Mouse (Mus musculus) layer of hippocampus, adult 2 months (tissue): ENCODE results near the gene Ppp1r2. TPM values are rescaled to one million over a fixed set of nuclear protein-coding genes. Genes with fewer than 3 reads are reported as not detected.
"Not testable (repeated sequence)": the region's sequence is repeated elsewhere in the genome, so short reads cannot be mapped to it uniquely, and the experiment has no call there.

Experiments used
- DNase-seq, 2 experiments: peaks; one replicate each; pipeline ENCODE4 v3.0.0; 2022; ENCODE audit warnings: low spot score in 2 of 2
- H3K27ac ChIP-seq: fragments of 200-600 bp; 2 replicates; pipeline ENCODE4 v1.8.1; 2022
- H3K4me3 ChIP-seq: fragments of 200-600 bp; 2 replicates; pipeline ENCODE4 v1.8.1; 2022; ENCODE audit warnings: mild to moderate bottlenecking
- CTCF ChIP-seq: fragments of 200-600 bp; conservative IDR thresholded peaks from 2 replicates; pipeline ENCODE4 v1.8.1; 2022; ENCODE audit warnings: antibody characterized with exemption, mild to moderate bottlenecking, moderate library complexity
- long read RNA-seq, 2 experiments: library from polyadenylated mRNA; stranded (forward); transcript quantifications; one replicate each; pipeline ENCODE4 v2.0.0; 2021; ENCODE audit warnings: borderline mapping rate in 2 of 2
- total RNA-seq, 2 experiments: library from RNA; stranded (reverse); gene quantifications; 2 replicates each; pipeline ENCODE4 v1.2.3; 2021

Ppp1r2 gene
- 10 to 100 TPM; 93.3 to 98.1 TPM for total RNA-seq
- long read RNA-seq, experiment 1, full-length matches to known transcripts = 133 of 142 reads
- long read RNA-seq, experiment 1, partial matches to known transcripts = 4 of 142 reads
- long read RNA-seq, experiment 1, other reads (novel, unspliced or antisense) = 5 of 142 reads
- long read RNA-seq, experiment 2, full-length matches to known transcripts = 233 of 248 reads
- long read RNA-seq, experiment 2, partial matches to known transcripts = 0 of 248 reads
- long read RNA-seq, experiment 2, other reads (novel, unspliced or antisense) = 15 of 248 reads

GRCm38 (mm10) chr16:31274674-31275460 is at the start of gene Ppp1r2:
Gene Ppp1r2 (minus strand): TSS chr16:31275277.
- peak; percentile 78 to 90 for DNase-seq
- TF ChIP-seq CTCF = peak; percentile 66
- H3K27ac ChIP-seq = peak within 1 kb of the TSS; percentile 92
- peak within 1 kb of the TSS; percentile 81 for H3K4me3 ChIP-seq

GRCm38 (mm10) chr16:31321501-31321900 is 46.4 kb upstream of the Ppp1r2 start:
- Histone ChIP-seq H3K4me3 (no peak overlapping the region), H3K27ac (no peak overlapping the region)
- no peak for TF ChIP-seq CTCF
- DNase-seq = no peak

- no peak for TF ChIP-seq CTCF
- Histone ChIP-seq H3K27ac (no peak overlapping the region), H3K4me3 (no peak overlapping the region)
- DNase-seq = no peak
Observed at GRCm38 (mm10) chr16:31320954-31321353, 45.9 kb upstream of the Ppp1r2 start.

GRCm38 (mm10) chr16:31319723-31320122 is 44.6 kb upstream of the Ppp1r2 start:
- H3K27ac ChIP-seq, DNase-seq, H3K4me3 ChIP-seq: not testable (repeated sequence)
- peak; percentile 63 for TF ChIP-seq CTCF

- no peak overlapping the region for H3K27ac ChIP-seq
- no peak for TF ChIP-seq CTCF
- no peak overlapping the region for H3K4me3 ChIP-seq
- DNase-seq = no peak
Observed at GRCm38 (mm10) chr16:31319316-31319715, 44.2 kb upstream of the Ppp1r2 start.

- Histone ChIP-seq H3K27ac (no peak overlapping the region), H3K4me3 (no peak overlapping the region)
- no peak for DNase-seq
- no peak for TF ChIP-seq CTCF
Observed at GRCm38 (mm10) chr16:31318418-31318817, 43.3 kb upstream of the Ppp1r2 start.

- peak overlapping the region; percentile 82 for H3K27ac ChIP-seq
- 0 out of 2 replicates have a peak, but pooled peaks have one; percentile 11 for TF ChIP-seq CTCF
- H3K4me3 ChIP-seq, DNase-seq: not testable (repeated sequence)
Observed at GRCm38 (mm10) chr16:31316246-31317143, 41.4 kb upstream of the Ppp1r2 start.

- H3K4me3 ChIP-seq = no peak overlapping the region
- no peak for DNase-seq
- TF ChIP-seq CTCF = no peak
- peak overlapping the region; percentile 82 for H3K27ac ChIP-seq
Observed at GRCm38 (mm10) chr16:31315294-31315693, 40.2 kb upstream of the Ppp1r2 start.

GRCm38 (mm10) chr16:31314497-31315233 is 39.6 kb upstream of the Ppp1r2 start, which contains the start of gene Apod:
Gene Apod (minus strand): TSS chr16:31314808.
- H3K4me3 ChIP-seq = peak within 1 kb of the TSS; percentile 17
- H3K27ac ChIP-seq = peak within 1 kb of the TSS; percentile 82
- no peak for TF ChIP-seq CTCF
- DNase-seq = no peak

GRCm38 (mm10) chr16:31313611-31314010 is 38.5 kb upstream of the Ppp1r2 start:
- Histone ChIP-seq H3K27ac (peak overlapping the region; percentile 82), H3K4me3 (peak overlapping the region; percentile 17)
- no peak for TF ChIP-seq CTCF
- no peak for DNase-seq

GRCm38 (mm10) chr16:31312296-31312695 is 37.2 kb upstream of the Ppp1r2 start:
- DNase-seq = peak; percentile 27 to 65
- no peak overlapping the region; the same call in 1 of the 2 replicates for H3K4me3 ChIP-seq
- TF ChIP-seq CTCF = no peak
- H3K27ac ChIP-seq = peak overlapping the region; percentile 82
